Mouse (Mus musculus) erythroblast, embryonic 14.5 days (primary cell): Measurements from ENCODE around the gene Map2k5.

ENCODE experiments used
- GATA1 ChIP-seq: IDR thresholded peaks from 2 replicates; pipeline ENCODE4 v1.6.1; 2012; ENCODE audit warnings: low read length, inconsistent platforms, mixed read lengths
- TAL1 ChIP-seq: IDR thresholded peaks from 3 replicates; pipeline ENCODE4 v1.6.1; 2012; ENCODE audit warnings: low read length, inconsistent platforms, mixed read lengths

DNA sequence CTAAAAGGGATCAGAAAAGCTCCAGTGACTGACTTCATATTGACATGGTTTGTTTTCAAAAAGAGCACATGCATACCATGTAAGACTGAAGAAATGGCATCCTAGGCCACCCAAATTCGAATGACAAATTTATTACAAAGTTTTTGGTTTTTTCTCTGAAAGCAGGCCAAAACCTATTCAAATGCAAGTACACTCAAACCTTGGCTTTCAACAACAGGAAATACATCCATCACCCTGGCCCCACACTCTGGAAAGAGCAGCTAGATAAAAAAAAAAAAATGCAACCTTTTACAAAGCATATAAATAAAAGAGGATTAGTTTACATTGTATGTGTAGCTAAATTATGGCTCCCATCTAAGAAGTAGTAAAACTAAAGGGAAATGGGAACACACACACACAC lies 114.5 kb downstream of the Map2k5 start:
- TF ChIP-seq GATA1 = no peak
- TF ChIP-seq TAL1 = no peak
